Mouse (Mus musculus) MEL (cell line): ENCODE measurements around the gene A730049H05Rik.

Experiments used
- CTCF ChIP-seq, 3 experiments: IDR thresholded peaks in 2 of 3; conservative IDR thresholded peaks in 1 of 3; 2 replicates each; pipeline ENCODE4 v1.5.1; 2011 to 2012; ENCODE audit warnings: low read length in 3 of 3, low read depth in 2 of 3, mild to moderate bottlenecking in 2 of 3, improper control_type of control experiment in 1 of 3, inconsistent platforms in 1 of 3, mixed read lengths in 1 of 3, moderate library complexity in 1 of 3; ENCODE audit not compliant: control insufficient read depth in 1 of 3, insufficient read depth in 1 of 3, poor library complexity in 1 of 3, severe bottlenecking in 1 of 3
- EP300 ChIP-seq, 2 experiments: IDR thresholded peaks; 2 replicates each; pipeline ENCODE4 v1.6.1; 2011; ENCODE audit warnings: improper control_type of control experiment in 2 of 2, low read length in 2 of 2, low read depth in 1 of 2, mild to moderate bottlenecking in 1 of 2
- MXI1 ChIP-seq: IDR thresholded peaks from 2 replicates; pipeline ENCODE4 v1.6.1; 2011; ENCODE audit warnings: mild to moderate bottlenecking, low read depth, low read length, improper control_type of control experiment
- POLR2A ChIP-seq, 2 experiments: IDR thresholded peaks; 2 replicates each; pipeline ENCODE4 v1.6.1; 2011 to 2012; ENCODE audit warnings: low read length in 2 of 2, mild to moderate bottlenecking in 2 of 2, control low read depth in 1 of 2, improper control_type of control experiment in 1 of 2, low read depth in 1 of 2, moderate library complexity in 1 of 2; ENCODE audit not compliant: control insufficient read depth in 1 of 2, insufficient read depth in 1 of 2, poor library complexity in 1 of 2
- TAL1 ChIP-seq: IDR thresholded peaks from 2 replicates; pipeline ENCODE4 v1.6.1; 2012; ENCODE audit warnings: mild to moderate bottlenecking, inconsistent platforms, low read length, moderate library complexity, mixed read lengths
- UBTF ChIP-seq: IDR thresholded peaks from 2 replicates; pipeline ENCODE4 v1.6.1; 2012; ENCODE audit warnings: low read depth, mild to moderate bottlenecking, inconsistent platforms, low read length, improper control_type of control experiment, moderate library complexity, borderline replicate concordance; ENCODE audit not compliant: insufficient read depth

- no peak for TF ChIP-seq CTCF (IDR thresholded peaks at IDR 0.05 in 2 of 3, conservative IDR thresholded peaks at IDR 0.05 in 1 of 3; ENCODE audit: control insufficient read depth in 1 of 3, insufficient read depth in 1 of 3, low read depth in 2 of 3, low read length in 3 of 3, poor library complexity in 1 of 3, severe bottlenecking in 1 of 3)
- no peak for TF ChIP-seq POLR2A (IDR thresholded peaks at IDR 0.05; ENCODE audit: control insufficient read depth in 1 of 2, insufficient read depth in 1 of 2, low read depth in 1 of 2, low read length in 2 of 2, poor library complexity in 1 of 2)
- no peak for TF ChIP-seq UBTF
- TF ChIP-seq MXI1: no peak
- TF ChIP-seq TAL1: no peak
- TF ChIP-seq EP300 (IDR thresholded peaks at IDR 0.05; ENCODE audit: low read depth in 1 of 2, low read length in 2 of 2): no peak
These were observed 75.3 kb downstream of the A730049H05Rik start for GRCm38 (mm10) chr6:92891535-92891934.
